Mouse (Mus musculus) kidney, adult 2 months (tissue): Measurements from ENCODE around the gene Acvrl1. TPM values are rescaled to one million over a fixed set of nuclear protein-coding genes. Genes with fewer than 3 reads are reported as not detected.

Source experiments
- DNase-seq: peaks from one replicate; pipeline ENCODE4 v3.0.0; 2021
- H3K27ac ChIP-seq: fragments of 200-500 bp; 2 replicates; pipeline ENCODE4 v1.5.1; 2012; ENCODE audit warnings: low read depth, low read length, control low read depth, inconsistent platforms; ENCODE audit not compliant: insufficient read depth
- H3K27me3 ChIP-seq: fragments of 200-500 bp; replicated peaks from 2 replicates; pipeline ENCODE4 v1.6.1; 2012; ENCODE audit warnings: mild to moderate bottlenecking, moderate library complexity, low read length, inconsistent platforms; ENCODE audit not compliant: control insufficient read depth, insufficient read depth
- H3K36me3 ChIP-seq: fragments of 200-500 bp; 2 replicates; pipeline ENCODE4 v1.6.1; 2012; ENCODE audit warnings: mild to moderate bottlenecking, moderate library complexity, low read length, inconsistent platforms; ENCODE audit not compliant: control insufficient read depth, insufficient read depth
- H3K4me1 ChIP-seq: fragments of 200-500 bp; 2 replicates; pipeline ENCODE4 v1.6.1; 2011; ENCODE audit warnings: low read length; ENCODE audit not compliant: control insufficient read depth, insufficient read depth
- H3K4me3 ChIP-seq: fragments of 200-500 bp; 2 replicates; pipeline ENCODE4 v1.5.1; 2011; ENCODE audit warnings: mild to moderate bottlenecking, low read depth, low read length, control low read depth; ENCODE audit not compliant: insufficient read depth
- CTCF ChIP-seq: fragments of 200-500 bp; conservative IDR thresholded peaks from 2 replicates; pipeline ENCODE4 v1.5.1; 2011; ENCODE audit warnings: low read depth, mild to moderate bottlenecking, control low read depth, low read length, moderate library complexity, mixed read lengths; ENCODE audit not compliant: insufficient read depth, insufficient read length
- POLR2A ChIP-seq: fragments of 200-500 bp; IDR thresholded peaks from one replicate; pipeline ENCODE4 v1.6.1; 2011; ENCODE audit warnings: low read depth, low read length, control low read depth
- WGBS: fragments of 180-500 bp; shearing (Covaris S2); methylation state at CpG from one replicate; pipeline ENCODE4 v1.1.7; 2018; 5-methylcytosine and 5-hydroxymethylcytosine counted together
- polyA plus RNA-seq: library from polyadenylated mRNA; depleted of rRNA; stranded (reverse); fragments of >200 nt; gene quantifications from 2 replicates; pipeline ENCODE4 v1.2.3, GENCODE M21; 2012

Acvrl1 gene
- polyA plus RNA-seq, 1 experiment: 34.1 TPM

GRCm38 (mm10) chr15:101095392-101095791 is 32.9 kb upstream of the Acvrl1 start:
- no peaks in the 10 kb centered on the region for H3K4me1 ChIP-seq
- TF ChIP-seq POLR2A: no peak
- TF ChIP-seq CTCF: no peak

GRCm38 (mm10) chr15:101097985-101098651 is 30.2 kb upstream of the Acvrl1 start:
- no peak for DNase-seq
- no peak overlapping the region for H3K4me3 ChIP-seq

More at GRCm38 (mm10) chr15:101095392-101095791, 32.9 kb upstream of the Acvrl1 start:
- Histone ChIP-seq H3K27ac (no peak overlapping the region), H3K4me3 (no peak overlapping the region), H3K27me3 (no peaks in the 10 kb centered on the region), H3K36me3 (no peaks in the 10 kb centered on the region)
- no peak for DNase-seq
- 54% methylated on average over 3 of the region's 3 CpGs for WGBS

DNA sequence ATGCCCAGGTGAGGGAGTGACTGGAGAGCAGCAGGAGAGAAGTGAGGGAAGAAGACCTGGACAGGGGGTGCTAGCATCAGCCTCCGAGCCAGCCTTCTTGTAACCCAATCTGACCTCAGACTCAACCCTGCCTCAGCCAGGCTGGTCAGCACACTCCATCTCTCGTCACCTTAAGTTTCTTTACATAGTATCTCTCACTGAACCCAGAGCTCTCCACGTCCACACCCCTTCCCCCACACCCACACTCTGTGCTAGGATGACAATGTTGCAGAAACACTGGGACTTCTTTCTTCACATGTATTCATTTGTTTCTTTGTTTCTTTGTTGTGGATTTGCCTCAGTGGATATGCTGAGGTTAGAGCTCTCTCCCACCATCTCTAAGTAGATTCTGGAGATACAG is 27.3 kb upstream of the Acvrl1 start:
- no peak for TF ChIP-seq POLR2A
- TF ChIP-seq CTCF: no peak
- WGBS: 96% methylated on average over 3 of the region's 3 CpGs
- Histone ChIP-seq H3K36me3 (no peaks in the 10 kb centered on the region), H3K4me1 (no peaks in the 10 kb centered on the region), H3K4me3 (no peak overlapping the region), H3K27ac (no peak overlapping the region), H3K27me3 (no peaks in the 10 kb centered on the region)
- no peak for DNase-seq

More at GRCm38 (mm10) chr15:101097985-101098651, 30.2 kb upstream of the Acvrl1 start:
- no peaks in the 10 kb centered on the region for H3K36me3 ChIP-seq
- H3K27me3 ChIP-seq: no peaks in the 10 kb centered on the region
- no peak for TF ChIP-seq POLR2A
- no peak for TF ChIP-seq CTCF
- no peak overlapping the region for H3K27ac ChIP-seq
- WGBS: 30% methylated on average over 28 of the region's 28 CpGs
- no peaks in the 10 kb centered on the region for H3K4me1 ChIP-seq

GRCm38 (mm10) chr15:101103605-101104304 is 24.6 kb upstream of the Acvrl1 start:
- DNase-seq: no peak
- no peaks in the 10 kb centered on the region for H3K36me3 ChIP-seq
- no peak overlapping the region for H3K27ac ChIP-seq
- no peaks in the 10 kb centered on the region for H3K4me1 ChIP-seq
- no peak for TF ChIP-seq POLR2A
- no peak for TF ChIP-seq CTCF
- H3K27me3 ChIP-seq: no peaks in the 10 kb centered on the region
- 87% methylated on average over 9 of the region's 9 CpGs for WGBS
- H3K4me3 ChIP-seq: no peak overlapping the region

DNA sequence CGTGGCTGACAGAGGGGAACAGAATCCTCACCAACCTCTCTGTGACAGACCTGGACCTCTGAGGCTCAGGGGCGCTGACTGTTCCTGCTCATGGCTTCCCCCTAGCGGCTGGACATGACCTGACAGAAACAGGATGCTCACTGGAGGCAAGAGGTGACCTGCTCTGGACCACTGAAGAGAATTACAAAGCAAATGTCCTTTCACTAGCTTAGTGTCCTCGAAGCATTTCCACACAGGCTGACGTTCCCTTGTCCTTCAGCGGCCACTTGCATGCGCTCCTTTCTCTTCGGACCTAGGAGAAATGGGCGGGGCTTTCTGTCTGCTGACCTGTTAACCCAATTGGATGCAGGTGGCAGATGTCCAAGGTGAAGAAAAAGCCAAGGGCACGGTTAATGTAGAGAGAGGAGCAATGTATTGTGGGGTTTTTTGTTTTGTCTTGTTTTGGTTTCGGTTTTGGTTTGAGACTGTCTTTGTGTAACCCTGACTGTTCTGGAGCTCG is 22.8 kb upstream of the Acvrl1 start:
- 13% methylated on average over 12 of the region's 12 CpGs for WGBS
- peak; percentile 86 for DNase-seq
- Histone ChIP-seq H3K4me1 (no peaks in the 10 kb centered on the region), H3K36me3 (no peaks in the 10 kb centered on the region), H3K27ac (no peak overlapping the region), H3K27me3 (no peaks in the 10 kb centered on the region), H3K4me3 (peak overlapping the region; percentile 34)
- TF ChIP-seq POLR2A: no peak
- peak; percentile 97 for TF ChIP-seq CTCF

DNA sequence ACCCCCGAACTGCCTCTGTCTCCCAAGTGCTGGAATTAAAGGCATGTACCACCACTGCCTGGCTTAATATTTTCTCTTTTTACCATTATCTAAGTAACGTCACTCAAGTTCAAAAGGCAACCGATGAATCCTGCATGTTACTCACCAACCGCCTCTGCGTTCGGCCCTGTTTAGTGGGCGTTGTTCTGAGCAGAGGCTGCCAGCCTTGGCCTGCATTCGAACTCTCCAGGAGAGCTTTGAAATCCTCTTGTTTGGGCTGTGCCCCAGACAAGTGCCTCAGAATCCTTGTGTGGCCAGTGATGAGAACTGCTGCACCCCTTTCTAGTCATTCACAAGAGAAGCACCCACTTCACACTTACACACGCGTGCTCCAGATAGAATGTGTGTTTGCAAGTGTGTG is 22.3 kb upstream of the Acvrl1 start:
- no peak for TF ChIP-seq POLR2A
- TF ChIP-seq CTCF: no peak
- Histone ChIP-seq H3K27ac (no peak overlapping the region), H3K27me3 (no peaks in the 10 kb centered on the region), H3K4me1 (no peaks in the 10 kb centered on the region), H3K36me3 (no peaks in the 10 kb centered on the region), H3K4me3 (no peak overlapping the region)
- no peak for DNase-seq
- WGBS: 86% methylated on average over 10 of the region's 10 CpGs
